Mouse (Mus musculus) cerebellum, adult 2 months (tissue): ENCODE measurements around the gene Tm4sf19.

Experiments used
- CTCF ChIP-seq: fragments of 200-500 bp; IDR thresholded peaks from 2 replicates; pipeline ENCODE4 v1.5.1; 2011; ENCODE audit warnings: low read depth, mild to moderate bottlenecking, control low read depth, low read length, moderate library complexity, borderline replicate concordance; ENCODE audit not compliant: insufficient read depth
- POLR2A ChIP-seq: fragments of 200-500 bp; IDR thresholded peaks from 2 replicates; pipeline ENCODE4 v1.6.1; 2011; ENCODE audit warnings: low read length, control low read depth, borderline replicate concordance; ENCODE audit not compliant: insufficient read depth

DNA sequence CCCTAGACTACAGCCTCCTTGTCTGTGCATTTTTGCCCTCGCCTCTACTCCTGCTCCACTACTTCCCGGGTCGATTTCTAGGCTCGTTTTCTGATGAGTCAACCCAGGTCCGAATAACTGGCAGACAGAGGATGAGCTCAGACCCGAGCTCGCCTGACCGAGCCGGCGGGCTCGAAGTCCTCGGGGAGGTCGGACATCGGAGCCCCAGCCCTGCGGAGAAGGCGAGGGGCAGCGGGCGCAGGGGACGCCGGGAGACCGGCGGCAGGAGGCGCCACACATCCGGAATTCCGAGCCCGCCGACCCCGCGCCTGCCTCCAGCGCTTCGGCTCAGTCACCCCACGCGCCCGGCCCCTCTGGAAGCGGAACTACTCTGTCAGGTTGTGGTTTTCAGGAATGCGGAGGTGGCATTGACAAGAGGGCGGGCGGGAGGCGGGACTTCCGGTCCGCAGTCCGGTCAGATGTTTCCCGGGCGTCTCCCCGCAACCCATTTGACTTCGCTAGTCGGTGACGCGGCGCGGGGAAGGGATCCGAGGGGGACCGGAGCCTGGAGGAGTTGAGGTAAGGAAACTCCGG, 30.3 kb downstream of the Tm4sf19 start, which contains the start of gene Pcyt1a:
- TF ChIP-seq CTCF (no peak), POLR2A (peak; percentile 80)
